Mouse (Mus musculus) gastrocnemius, postnatal 36 days (tissue): Measurements from ENCODE around the gene Cstad. TPM values are rescaled to one million over a fixed set of nuclear protein-coding genes. Genes with fewer than 3 reads are reported as not detected.

Experiments used
- DNase-seq, 2 experiments: peaks; one replicate each; pipeline ENCODE4 v3.0.0; 2022
- intact Hi-C: fragments of 180-260 bp; cut with DNase I; formaldehyde crosslinking; loops from one replicate; pipeline ENCODE4 v1.15.1; 2025
- long read RNA-seq, 2 experiments: library from polyadenylated mRNA; stranded (forward); transcript quantifications; one replicate each; pipeline ENCODE4 v2.0.0; 2021
- total RNA-seq, 2 experiments: library from RNA; stranded (reverse); gene quantifications; 2 replicates each; pipeline ENCODE4 v1.2.3; 2021

Gene Cstad
- total RNA-seq, result 1 to 10 TPM; 2.5 to 3.4 TPM
- long read RNA-seq, experiment 1, partial matches to known transcripts, result 1 of 14 reads
- long read RNA-seq, experiment 1, other reads (novel, unspliced or antisense), result 10 of 14 reads
- long read RNA-seq, experiment 2, partial matches to known transcripts, result 1 of 8 reads
- long read RNA-seq, experiment 2, other reads (novel, unspliced or antisense), result 5 of 8 reads

DNA sequence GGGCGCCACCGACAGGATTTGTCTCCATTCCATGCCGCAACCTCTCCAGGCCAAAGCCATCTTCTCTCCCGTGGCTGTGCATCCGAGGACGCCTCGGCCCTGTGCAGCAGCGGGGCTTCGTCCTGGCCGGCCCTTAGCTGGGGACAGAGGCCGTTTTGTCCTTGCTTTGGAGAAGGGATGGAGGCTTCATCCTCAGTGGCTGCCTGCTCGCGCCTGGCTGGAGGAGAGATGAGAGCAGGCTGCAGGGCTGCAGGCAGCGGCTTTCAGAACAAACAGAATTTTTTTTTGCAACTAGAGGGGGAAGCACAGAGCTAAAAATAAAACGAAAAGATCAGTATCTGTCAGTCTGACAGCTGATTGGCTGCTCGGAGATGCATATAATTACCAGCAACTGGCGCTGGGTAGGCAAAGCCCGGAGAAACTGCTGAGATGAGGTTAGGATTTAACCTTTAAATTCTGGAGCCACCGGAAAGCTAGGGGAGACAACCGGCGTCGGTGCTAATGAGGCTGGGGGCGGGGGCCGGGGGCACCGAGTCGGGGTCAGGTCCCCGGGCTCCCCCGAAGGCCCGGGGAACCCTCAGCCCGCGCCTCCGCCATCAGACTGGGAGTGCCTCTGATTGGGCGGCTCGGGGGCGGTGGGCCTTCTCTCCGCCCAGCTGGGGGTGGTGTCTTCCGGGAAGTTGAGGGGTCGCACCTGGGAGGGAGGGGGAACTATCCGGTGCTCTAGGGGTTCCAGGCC, at the start of gene Cstad:
Gene Cstad (plus strand): TSS at position 400 of the 739 bp plus-strand sequence.
- DNase-seq, result peak; percentile 54 to 66
- intact Hi-C loops, result loop anchor here (5.0 kb wide), 5 partner anchors 43 to 158 kb away; partner anchors contain the start of gene Ier5l

GRCm38 (mm10) chr2:30545706-30546105, 49.1 kb upstream of the Cstad start:
- intact Hi-C loops, result no loop called here
- DNase-seq, result peak in 1 of 2 experiments; percentile 10

DNA sequence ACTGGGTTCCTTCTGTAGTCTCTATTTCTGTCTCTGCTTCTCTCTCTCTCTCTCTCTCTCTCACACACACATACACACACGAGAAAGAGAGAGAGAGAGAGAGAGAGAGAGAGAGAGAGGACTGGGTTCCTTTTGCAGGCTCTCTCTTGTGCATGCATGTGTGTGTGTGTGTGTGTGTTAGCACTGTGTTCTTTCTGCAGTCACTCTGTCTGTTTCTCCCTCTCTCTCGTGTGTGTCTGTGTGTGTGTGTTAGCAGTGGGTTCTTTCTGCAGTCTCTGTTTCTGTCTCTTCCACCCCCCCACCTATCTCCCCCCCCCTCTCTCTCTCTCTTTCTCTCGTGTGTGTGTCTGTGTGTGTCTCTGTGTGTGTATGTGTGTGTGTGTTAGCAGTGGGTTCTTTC, 48.6 kb upstream of the Cstad start:
- no peak for DNase-seq
- intact Hi-C loops, result no loop called here

- intact Hi-C loops, result no loop called here
- no peak for DNase-seq
Observed at GRCm38 (mm10) chr2:30547455-30548217, 47.2 kb upstream of the Cstad start.

- DNase-seq, result no peak
- intact Hi-C loops, result loop anchor here (5.0 kb wide), 1 partner anchor 41 kb away; no protein-coding TSS in a partner anchor
Observed at GRCm38 (mm10) chr2:30551579-30551978, 43.3 kb upstream of the Cstad start.

DNA sequence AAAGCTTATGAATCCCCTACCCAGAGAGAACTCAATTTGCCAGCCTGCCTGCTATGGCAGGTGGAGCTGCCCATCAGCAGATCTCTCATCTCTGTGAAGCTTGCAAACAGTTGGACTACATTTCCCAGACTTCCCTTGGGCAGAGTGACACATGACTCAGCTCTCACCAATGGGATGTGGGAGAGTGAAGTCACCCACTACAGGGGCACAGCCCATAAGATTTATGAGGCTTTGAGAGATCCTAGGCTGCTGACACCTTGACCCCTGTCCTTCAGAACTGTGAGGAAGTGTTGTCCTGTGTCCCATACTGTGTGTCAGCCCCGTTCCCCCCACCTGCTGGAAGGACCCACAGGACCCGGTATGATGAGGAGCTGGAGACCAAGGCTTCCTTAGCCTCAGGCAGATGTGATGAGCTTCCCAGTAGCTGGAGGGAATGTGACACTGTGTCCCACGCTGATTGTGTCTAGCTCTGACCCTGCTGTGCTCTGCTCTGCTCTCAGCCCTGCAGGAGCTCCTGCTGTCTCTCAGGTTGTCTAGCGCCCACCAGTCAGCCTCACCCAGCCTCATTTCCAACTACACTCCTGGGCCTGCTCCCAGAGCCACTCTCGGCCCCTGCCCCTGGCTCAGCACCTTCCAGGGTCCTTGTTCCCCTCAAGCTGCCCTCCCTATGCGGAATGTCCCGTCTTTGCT, 40.8 kb upstream of the Cstad start:
- intact Hi-C loops, result loop anchor here (5.0 kb wide), 1 partner anchor 38 kb away; no protein-coding TSS in a partner anchor
- DNase-seq, result peak in 1 of 2 experiments; percentile 37

- no peak for DNase-seq
- intact Hi-C loops, result no loop called here
Observed at GRCm38 (mm10) chr2:30555257-30555656, 39.6 kb upstream of the Cstad start.

DNA sequence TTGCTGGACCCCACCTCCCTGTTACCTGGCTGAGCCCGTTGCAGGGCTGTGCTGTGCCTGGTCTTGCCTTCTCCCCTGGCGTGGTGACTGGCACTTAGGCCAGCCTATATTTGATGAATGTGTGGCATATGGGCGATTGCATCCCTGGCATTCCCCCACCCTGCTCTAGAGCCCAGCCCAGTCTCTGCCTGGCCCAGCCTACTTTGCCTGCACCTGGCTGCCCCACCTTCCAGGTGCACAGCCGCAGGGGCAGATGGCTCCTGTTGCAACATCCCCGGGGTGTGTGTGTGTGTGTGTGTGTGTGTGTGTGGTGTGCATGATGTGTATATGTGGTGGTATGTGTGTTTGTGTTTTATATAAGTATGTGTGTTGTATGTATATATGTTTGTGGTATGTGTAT, 38.3 kb upstream of the Cstad start:
- intact Hi-C loops, result no loop called here

GRCm38 (mm10) chr2:30559552-30559951, 35.3 kb upstream of the Cstad start:
- intact Hi-C loops, result no loop called here
- no peak for DNase-seq

More for the DNA sequence above, 38.3 kb upstream of the Cstad start:
- DNase-seq, result no peak

DNA sequence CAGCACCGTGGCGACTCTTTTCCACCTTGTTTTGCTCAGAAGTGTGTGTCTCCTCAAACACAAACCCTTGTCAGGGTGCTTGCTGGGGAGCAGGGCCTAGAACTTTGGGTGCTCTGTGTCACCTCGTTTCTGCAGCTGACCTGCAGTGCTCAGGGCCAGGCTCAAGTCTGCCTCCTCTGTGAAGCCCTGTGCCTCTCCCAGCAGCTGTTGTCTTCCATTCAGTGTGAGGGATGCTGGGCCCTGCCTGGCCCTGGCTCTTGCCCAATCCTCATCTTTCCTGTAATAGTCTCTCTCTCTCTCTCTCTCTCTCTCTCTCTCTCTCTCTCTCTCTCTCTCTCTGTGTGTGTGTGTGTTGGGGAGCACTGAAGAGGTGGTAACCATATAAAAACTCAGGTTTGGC, 32.3 kb upstream of the Cstad start:
- no peak for DNase-seq
- intact Hi-C loops, result no loop called here

GRCm38 (mm10) chr2:30571647-30572046, 23.2 kb upstream of the Cstad start:
- no peak for DNase-seq
- intact Hi-C loops, result no loop called here

GRCm38 (mm10) chr2:30573522-30573921, 21.3 kb upstream of the Cstad start:
- no peak for DNase-seq
- intact Hi-C loops, result no loop called here

- intact Hi-C loops, result no loop called here
Observed at GRCm38 (mm10) chr2:30577010-30577409, 17.8 kb upstream of the Cstad start.

GRCm38 (mm10) chr2:30578006-30578405, 16.8 kb upstream of the Cstad start:
- intact Hi-C loops, result no loop called here

More at GRCm38 (mm10) chr2:30577010-30577409, 17.8 kb upstream of the Cstad start:
- no peak for DNase-seq

DNA sequence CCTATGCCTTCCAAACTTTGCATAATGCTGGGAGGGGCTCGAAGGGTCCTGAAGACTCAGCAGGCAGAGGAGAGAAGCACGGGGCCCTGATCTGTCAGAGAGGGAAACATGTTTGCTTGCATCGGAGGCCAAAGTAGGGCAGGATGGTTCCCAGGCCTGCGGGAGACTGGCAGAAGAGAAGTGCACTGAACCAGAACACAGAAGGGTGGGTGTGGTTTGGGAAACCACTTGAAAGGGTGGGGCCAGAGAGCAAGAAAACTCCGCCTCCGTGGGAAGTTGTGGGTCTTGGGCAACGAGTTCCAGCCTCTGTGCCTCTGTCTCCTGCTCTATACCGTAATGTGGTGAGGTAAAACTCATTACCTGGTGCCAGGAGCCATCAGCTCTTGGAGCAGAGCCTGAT, 7.7 kb upstream of the Cstad start:
- DNase-seq, result no peak
- intact Hi-C loops, result loop anchor here (5.0 kb wide), 1 partner anchor 85 kb away; no protein-coding TSS in a partner anchor

More at GRCm38 (mm10) chr2:30578006-30578405, 16.8 kb upstream of the Cstad start:
- DNase-seq, result no peak

GRCm38 (mm10) chr2:30587671-30588070, 7.2 kb upstream of the Cstad start:
- intact Hi-C loops, result loop anchor here (5.0 kb wide), 1 partner anchor 85 kb away; no protein-coding TSS in a partner anchor
- DNase-seq, result no peak

DNA sequence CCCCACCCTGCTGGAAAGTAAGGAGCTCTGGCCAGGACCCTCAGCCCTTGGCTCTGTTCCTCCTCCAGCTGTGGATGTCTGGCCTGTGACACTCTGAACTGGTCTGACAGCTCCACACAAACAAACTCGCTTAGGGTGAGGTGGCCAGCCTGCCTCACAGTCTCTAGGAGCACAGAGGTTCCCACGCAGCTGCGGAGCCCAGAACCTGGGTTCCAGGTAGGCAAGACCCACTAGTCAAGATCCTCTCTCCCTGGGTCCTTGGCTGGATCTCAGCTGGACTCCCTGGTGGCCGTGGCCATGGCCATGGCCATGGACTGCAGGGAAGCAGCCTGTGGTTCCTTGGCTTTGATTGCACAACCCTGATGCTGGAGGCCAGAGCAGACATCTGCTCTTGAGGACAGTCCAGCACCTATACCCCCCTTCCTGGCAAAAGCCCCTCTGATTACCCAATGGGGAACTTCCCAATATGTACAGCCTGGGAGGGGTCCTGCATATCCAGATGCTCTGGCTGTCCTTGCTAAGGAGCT, 5.8 kb upstream of the Cstad start:
- peak; percentile 56 to 61 for DNase-seq
- intact Hi-C loops, result loop anchor here (5.0 kb wide), 1 partner anchor 87 kb away; no protein-coding TSS in a partner anchor

GRCm38 (mm10) chr2:30589781-30590180, 5.1 kb upstream of the Cstad start:
- intact Hi-C loops, result loop anchor here (5.0 kb wide), 3 partner anchors 37 to 117 kb away; partner anchors contain the start of gene Ier5l
- DNase-seq, result no peak

- no peak for DNase-seq
- intact Hi-C loops, result loop anchor here (5.0 kb wide), 2 partner anchors 39 to 119 kb away; partner anchors contain the start of gene Ier5l
Observed at GRCm38 (mm10) chr2:30590909-30591308, 3.9 kb upstream of the Cstad start.

DNA sequence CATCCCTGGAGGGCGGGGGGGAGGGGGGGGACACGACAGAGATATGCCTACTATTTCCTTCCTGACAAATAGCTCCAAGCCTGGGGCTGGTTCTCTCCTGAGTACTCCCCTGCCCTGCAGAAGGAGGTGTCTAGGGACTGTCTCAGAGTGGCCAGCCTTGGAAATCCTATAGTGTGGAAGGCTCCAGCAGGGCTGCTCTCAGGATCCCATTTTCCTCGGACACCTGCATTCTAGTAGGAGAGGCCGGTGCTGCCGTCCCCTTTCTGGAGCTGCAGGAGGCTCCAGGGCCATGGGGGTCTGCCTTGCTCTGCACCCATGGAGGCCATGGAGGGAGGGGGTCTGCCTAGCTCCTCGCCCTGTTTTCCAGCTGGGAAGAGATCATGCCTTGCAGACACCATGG, 2.4 kb upstream of the Cstad start:
- intact Hi-C loops, result loop anchor here (5.0 kb wide), 2 partner anchors 40 to 120 kb away; partner anchors contain the start of gene Ier5l
- no peak for DNase-seq
